Mouse (Mus musculus): ENCODE measurements around the gene Aldh1a3. TPM values are rescaled to one million over a fixed set of nuclear protein-coding genes. Genes with fewer than 3 reads are reported as not detected.
A peak's percentile ranks its signal among the peaks of the same experiment; 100 is the strongest.

Gene Aldh1a3
- polyA plus RNA-seq, 1 experiment from 2014 or later, result 30.4 TPM

DNA sequence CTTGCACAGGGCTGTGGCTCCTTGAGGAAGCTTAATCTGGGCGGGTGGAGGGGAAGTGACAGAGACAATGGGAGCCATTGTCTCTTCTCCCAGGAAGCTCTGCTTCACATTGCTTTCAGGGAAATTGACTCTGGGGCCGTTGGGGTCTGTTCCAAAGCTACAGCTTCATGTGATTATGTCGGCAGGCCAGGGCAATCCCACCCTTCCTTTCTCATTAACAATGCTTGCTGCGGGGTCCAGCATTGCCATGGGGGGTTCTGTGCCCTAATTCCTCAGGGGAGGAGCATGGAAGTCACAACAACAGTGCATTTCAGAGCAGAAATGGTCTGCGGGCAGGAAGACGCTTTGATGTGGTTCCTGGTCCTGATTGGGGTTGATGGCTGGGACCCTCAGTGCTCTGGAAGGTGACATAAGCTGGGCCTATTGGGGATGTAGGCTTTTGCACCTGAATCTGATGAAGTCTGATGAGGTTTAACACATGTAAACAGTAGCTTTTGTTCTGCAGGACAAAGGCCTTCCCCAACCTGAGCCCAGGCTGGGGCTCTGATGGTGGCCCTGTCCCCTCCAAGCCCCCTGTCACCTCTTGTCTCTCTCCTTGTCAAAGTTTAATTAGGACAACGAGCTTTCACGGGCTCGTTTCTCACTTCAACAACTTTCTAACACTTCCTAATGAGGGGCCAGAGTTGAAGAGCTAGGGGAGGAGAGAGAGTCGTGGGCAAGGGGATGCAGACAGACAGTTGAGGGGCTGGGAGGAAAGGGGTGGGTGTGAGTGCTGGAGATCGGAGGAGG is 18.0 kb upstream of the Aldh1a3 start:
- WGBS, result 14% methylated on average over 11 of the region's 11 CpGs
- Histone ChIP-seq H3K4me3 (no peak overlapping the region), H3K27ac (peak overlapping the region; percentile 66), H3K27me3 (ENCODE audit: poor library complexity, severe bottlenecking) (peaks cover 38% of the 10 kb centered on the region), H3K36me3 (replicated peaks) (no peaks in the 10 kb centered on the region), H3K9me3 (no peaks in the 10 kb centered on the region), H3K4me1 (peaks cover 43% of the 10 kb centered on the region)
- DNase-seq (ENCODE audit: extremely low spot score, low spot score), result no peak

DNA sequence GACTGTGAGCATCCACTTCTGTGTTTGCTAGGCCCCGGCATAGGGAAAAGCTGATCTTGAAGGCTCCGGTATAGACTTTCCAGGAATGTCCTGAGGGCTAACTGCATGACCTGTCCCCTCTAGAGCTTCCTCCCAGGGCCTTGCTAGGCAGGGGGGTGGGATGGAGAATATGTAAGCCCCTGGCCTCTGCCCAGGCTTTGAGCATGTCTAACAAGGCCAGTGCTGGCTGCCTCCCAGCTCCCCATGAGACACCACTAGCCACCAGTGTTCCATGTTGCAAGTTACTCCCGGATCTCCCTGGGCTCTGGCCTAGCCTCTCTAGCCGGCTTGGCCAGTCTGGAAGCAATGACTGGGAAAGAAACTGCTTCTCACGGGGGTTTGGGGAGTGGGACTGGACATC is 17.4 kb upstream of the Aldh1a3 start:
- Histone ChIP-seq H3K4me3 (no peak overlapping the region), H3K9me3 (no peaks in the 10 kb centered on the region), H3K36me3 (replicated peaks) (no peaks in the 10 kb centered on the region), H3K4me1 (peaks cover 37% of the 10 kb centered on the region), H3K27ac (peak overlapping the region; percentile 66), H3K27me3 (ENCODE audit: poor library complexity, severe bottlenecking) (peaks cover 38% of the 10 kb centered on the region)
- 46% methylated on average over 5 of the region's 5 CpGs for WGBS
- no peak for DNase-seq (ENCODE audit: extremely low spot score, low spot score)

DNA sequence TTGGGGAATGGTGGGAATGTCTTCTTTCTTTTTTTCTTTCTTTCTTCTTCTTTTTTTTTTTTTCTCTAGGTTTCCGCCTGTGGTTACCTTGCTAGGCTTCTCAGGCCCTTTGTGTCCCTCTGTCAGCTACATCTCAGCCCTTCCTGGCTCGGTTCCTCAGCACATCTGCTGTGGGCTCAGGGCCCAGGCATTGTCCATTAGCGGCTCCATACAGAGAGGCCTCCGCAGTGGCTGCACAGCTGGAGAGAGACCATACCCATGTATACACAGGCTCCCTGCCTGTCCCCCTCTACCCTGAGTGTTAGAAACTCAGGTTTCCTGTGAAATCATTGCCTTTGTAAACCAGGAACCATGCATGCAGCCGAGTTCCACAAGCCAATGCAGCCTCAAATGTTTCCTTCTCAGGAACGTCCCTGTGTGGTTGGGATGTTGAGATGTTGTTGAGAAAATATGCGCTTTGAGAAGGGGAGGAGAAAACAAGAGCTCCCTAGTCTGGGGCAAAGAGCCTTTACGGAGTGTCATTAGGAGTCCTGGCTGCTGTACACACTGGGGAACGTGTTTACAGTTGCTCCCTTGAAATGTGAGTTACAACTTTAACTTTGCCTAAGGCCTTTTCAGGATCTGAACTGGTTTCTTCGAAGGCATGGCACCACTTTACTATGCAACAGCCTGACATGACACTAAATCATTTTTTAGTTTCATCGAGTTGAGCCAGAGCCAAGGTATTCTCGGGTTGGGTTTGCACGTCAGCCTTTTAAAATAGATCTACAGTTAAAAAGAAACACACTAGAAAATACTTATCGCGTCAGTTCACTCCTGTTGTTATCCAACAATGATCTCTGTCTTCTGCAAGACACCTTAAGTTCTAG is 15.4 kb upstream of the Aldh1a3 start:
- Histone ChIP-seq H3K27me3 (ENCODE audit: poor library complexity, severe bottlenecking) (peaks cover 27% of the 10 kb centered on the region; the same call in 1 of the 2 replicates), H3K4me3 (no peak overlapping the region), H3K36me3 (replicated peaks) (no peaks in the 10 kb centered on the region), H3K27ac (no peak overlapping the region), H3K4me1 (peaks cover 32% of the 10 kb centered on the region), H3K9me3 (no peaks in the 10 kb centered on the region)
- 72% methylated on average over 15 of the region's 15 CpGs for WGBS
- DNase-seq (ENCODE audit: extremely low spot score, low spot score), result no peak

DNA sequence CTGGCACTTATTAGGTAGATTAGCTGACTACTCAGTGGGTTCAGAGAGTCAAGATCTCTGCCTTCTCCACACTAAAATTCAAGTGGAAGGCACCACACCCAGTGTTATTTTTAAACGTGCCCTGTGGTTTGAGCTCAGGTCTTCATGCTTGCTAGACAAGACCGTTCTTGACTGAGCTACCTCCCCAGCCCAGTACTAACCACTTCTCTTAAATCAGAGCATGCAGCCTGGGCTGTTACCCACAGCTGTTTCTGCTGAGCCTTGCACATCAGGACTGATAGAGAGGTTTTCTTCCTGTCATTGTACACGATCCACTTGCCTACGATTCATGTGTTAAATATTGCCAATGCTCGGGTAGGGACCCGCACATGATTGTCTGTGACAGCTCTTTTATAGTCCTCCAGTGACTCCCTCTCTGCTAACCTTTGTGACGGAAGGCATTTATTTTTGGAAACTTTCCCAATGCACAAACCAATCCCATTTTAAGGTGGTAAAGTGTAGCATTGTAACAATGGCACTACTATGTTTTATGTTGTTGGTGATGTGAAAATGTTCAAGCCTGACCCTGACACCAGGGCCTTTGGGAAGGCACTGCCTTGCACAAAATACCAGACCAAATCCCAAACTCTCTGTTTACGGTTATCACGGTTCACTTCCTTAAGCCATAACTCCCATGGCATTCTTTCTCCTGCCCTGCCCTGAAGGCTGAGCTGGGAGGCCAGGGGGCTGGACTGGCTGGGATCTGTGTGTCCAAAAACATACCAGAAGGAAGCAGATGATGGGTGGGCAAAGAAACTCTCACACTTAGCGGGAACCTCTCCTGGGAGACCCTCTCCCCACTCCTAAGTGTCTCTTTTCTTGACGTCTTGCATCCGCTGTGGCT is 11.7 kb upstream of the Aldh1a3 start:
- 78% methylated on average over 12 of the region's 12 CpGs for WGBS
- H3K27me3 ChIP-seq (ENCODE audit: poor library complexity, severe bottlenecking), result peaks cover 18% of the 10 kb centered on the region; the same call in 1 of the 2 replicates
- DNase-seq (ENCODE audit: extremely low spot score, low spot score), result no peak
- H3K4me3 ChIP-seq, result no peak overlapping the region
- H3K4me1 ChIP-seq, result peaks cover 14% of the 10 kb centered on the region
- no peaks in the 10 kb centered on the region for H3K9me3 ChIP-seq
- no peaks in the 10 kb centered on the region for H3K36me3 ChIP-seq (replicated peaks)
- 0 out of 2 replicates have a peak overlapping the region, but pooled peaks have one; percentile 5 for H3K27ac ChIP-seq

DNA sequence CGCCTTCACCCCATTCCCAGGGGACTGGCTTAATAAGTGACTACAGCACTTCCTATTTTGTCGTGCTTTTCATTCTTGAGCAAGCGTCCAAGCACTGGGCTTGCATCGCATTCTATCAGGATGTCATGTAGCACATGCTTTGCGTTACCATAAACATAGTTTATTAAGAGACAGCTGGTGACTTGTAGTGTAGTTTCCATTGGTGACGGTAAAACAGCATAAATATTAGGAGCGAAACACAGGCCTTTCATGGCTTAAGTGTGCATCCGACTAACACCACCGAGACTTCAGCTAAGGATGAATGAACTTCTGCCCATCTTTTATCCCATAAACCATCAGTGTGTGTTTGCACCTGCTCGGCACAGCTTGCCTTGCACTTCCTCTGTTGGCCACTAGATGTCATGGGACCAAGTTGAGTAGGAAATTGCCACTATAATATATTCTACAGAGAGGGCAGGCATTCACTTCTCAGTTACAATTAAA is 7.2 kb upstream of the Aldh1a3 start:
- WGBS, result 53% methylated on average over 10 of the region's 10 CpGs
- Histone ChIP-seq H3K9me3 (no peaks in the 10 kb centered on the region), H3K27me3 (ENCODE audit: poor library complexity, severe bottlenecking) (peaks cover 12% of the 10 kb centered on the region), H3K4me1 (peaks cover 8% of the 10 kb centered on the region), H3K27ac (no peak overlapping the region), H3K36me3 (replicated peaks) (no peaks in the 10 kb centered on the region), H3K4me3 (no peak overlapping the region)
- DNase-seq (ENCODE audit: extremely low spot score, low spot score), result peak; percentile 52

DNA sequence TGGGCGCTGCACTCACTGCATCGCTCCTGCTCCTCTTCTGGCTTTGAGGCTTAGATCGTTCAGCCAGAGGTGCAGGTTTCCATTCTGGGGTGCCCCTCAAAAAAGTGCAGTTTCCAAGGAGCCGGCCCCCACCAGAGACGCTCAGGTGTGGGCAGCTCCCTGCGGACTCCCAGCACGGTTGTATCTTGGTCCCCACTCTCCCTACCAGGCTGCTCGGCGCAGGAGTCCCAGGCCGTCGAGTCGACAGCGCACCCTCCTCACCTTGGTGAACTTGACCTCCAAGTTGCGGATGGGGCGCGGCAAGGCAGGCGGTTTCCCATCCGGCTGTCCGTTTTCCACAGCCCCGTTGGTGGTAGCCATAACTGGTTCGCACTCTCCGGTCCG is 272 bp downstream of the Aldh1a3 start:
- H3K27ac ChIP-seq, result peak overlapping the region; percentile 35; the same call in 1 of the 2 replicates
- under 1% methylated on average over 23 of the region's 23 CpGs for WGBS
- H3K36me3 ChIP-seq (replicated peaks), result no peaks in the 10 kb centered on the region

DNA sequence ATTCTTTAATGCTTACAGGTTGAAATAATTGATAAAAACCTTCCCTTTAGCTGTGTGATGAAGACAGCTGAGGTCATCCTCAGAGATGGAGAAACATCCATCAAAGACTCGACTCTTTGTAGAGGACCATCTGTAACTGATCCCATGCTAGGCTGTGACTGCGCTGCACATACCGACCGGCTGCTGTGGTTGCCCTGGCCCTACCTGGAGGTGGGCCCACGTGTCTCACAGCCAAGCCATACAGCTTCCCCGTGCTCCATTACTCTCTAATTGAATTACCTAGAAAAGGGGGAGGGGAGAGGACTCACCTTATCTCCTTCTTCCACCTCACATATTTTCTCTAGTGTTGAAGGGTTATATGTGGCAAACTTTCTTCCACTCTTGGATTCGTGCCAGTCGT is 5.4 kb downstream of the Aldh1a3 start:
- H3K9me3 ChIP-seq, result no peaks in the 10 kb centered on the region
- H3K27me3 ChIP-seq (ENCODE audit: poor library complexity, severe bottlenecking), result peaks cover 73% of the 10 kb centered on the region
- WGBS, result 82% methylated on average over 8 of the region's 8 CpGs
- no peak for DNase-seq (ENCODE audit: extremely low spot score, low spot score)
- peaks cover 21% of the 10 kb centered on the region for H3K4me1 ChIP-seq
- no peak overlapping the region for H3K4me3 ChIP-seq
- no peaks in the 10 kb centered on the region for H3K36me3 ChIP-seq (replicated peaks)
- no peak overlapping the region for H3K27ac ChIP-seq

More for the DNA sequence above, 272 bp downstream of the Aldh1a3 start:
- peak overlapping the region; percentile 60 for H3K4me3 ChIP-seq
- peaks cover 24% of the 10 kb centered on the region for H3K4me1 ChIP-seq
- H3K27me3 ChIP-seq (ENCODE audit: poor library complexity, severe bottlenecking), result peaks cover 83% of the 10 kb centered on the region
- DNase-seq (ENCODE audit: extremely low spot score, low spot score), result no peak
- no peaks in the 10 kb centered on the region for H3K9me3 ChIP-seq

DNA sequence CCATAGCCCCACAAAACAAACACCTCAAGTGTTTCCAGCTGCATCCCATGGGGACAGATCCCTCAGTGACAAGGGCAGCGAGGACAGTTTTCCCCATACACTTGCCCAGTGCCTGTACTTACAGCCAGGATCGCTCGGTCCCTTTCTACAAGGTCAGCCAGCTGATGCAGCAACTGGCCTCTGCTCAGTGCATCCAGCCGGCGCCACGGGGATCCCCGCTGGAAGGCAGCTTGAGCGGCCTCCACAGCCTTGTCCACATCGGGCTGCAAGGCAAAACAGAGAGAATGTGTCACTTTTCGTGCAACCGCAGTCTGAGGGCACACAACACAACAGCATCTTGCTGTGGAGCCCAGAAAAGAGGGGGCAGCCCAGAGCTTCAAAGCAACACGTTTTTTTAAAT is 8.3 kb downstream of the Aldh1a3 start:
- DNase-seq (ENCODE audit: extremely low spot score, low spot score), result no peak
- Histone ChIP-seq H3K27ac (no peak overlapping the region), H3K36me3 (replicated peaks) (no peaks in the 10 kb centered on the region), H3K27me3 (ENCODE audit: poor library complexity, severe bottlenecking) (peaks cover 43% of the 10 kb centered on the region), H3K9me3 (no peaks in the 10 kb centered on the region), H3K4me3 (no peak overlapping the region), H3K4me1 (peaks cover 12% of the 10 kb centered on the region; the same call in 1 of the 2 replicates)
- WGBS, result 53% methylated on average over 12 of the region's 12 CpGs

DNA sequence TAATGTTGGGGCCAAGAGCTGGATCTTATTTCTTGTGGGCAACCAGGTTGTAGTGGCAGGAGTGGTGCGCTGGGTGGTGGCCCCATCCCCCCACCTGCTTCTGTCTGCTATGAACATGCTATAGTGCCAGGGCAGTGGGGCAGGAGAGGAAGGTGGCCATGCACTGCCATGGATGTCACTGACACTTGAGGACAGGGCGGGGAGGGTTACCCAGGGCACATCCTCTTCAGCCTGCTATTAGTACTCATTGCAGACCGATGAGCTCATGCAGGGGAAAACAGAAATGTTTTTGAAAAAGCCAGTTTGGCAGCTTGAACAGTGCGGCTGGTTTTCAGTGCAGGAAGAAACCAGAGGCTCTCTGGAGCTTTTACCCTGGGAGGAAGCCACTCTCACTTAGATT is 10.5 kb downstream of the Aldh1a3 start:
- WGBS, result 91% methylated on average over 4 of the region's 4 CpGs
- H3K4me1 ChIP-seq, result peaks cover 8% of the 10 kb centered on the region; the same call in 1 of the 2 replicates
- no peaks in the 10 kb centered on the region for H3K9me3 ChIP-seq
- H3K36me3 ChIP-seq (replicated peaks), result no peaks in the 10 kb centered on the region
- H3K27me3 ChIP-seq (ENCODE audit: poor library complexity, severe bottlenecking), result peaks cover 25% of the 10 kb centered on the region
- H3K27ac ChIP-seq, result no peak overlapping the region
- H3K4me3 ChIP-seq, result no peak overlapping the region
- DNase-seq (ENCODE audit: extremely low spot score, low spot score), result no peak

DNA sequence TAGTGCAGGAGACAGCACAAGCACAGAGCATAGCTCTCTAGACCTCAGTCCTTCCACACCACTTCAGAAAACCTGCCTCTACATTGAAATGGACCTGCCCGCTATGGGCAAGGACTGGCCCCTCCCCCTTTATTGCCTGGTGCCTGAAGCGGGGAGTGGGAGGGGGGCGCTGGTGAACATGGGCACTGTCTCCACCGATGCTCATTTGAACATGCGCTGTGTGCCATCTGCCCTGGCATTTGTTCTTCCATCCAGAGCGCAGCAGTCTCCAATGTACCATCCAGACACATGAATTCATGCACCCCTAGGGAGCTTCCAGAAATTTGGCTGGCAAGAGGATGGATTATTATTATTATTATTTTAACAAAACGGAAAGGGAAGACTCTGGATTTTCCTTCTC is 14.2 kb downstream of the Aldh1a3 start:
- no peak overlapping the region for H3K4me3 ChIP-seq
- H3K36me3 ChIP-seq (replicated peaks), result no peaks in the 10 kb centered on the region
- DNase-seq (ENCODE audit: extremely low spot score, low spot score), result no peak
- no peak overlapping the region for H3K27ac ChIP-seq
- H3K27me3 ChIP-seq (ENCODE audit: poor library complexity, severe bottlenecking), result no peaks in the 10 kb centered on the region
- H3K9me3 ChIP-seq, result no peaks in the 10 kb centered on the region
- H3K4me1 ChIP-seq, result 0 out of 2 replicates have a peak, but pooled peaks cover 8% of the 10 kb centered on the region
- 89% methylated on average over 7 of the region's 7 CpGs for WGBS

DNA sequence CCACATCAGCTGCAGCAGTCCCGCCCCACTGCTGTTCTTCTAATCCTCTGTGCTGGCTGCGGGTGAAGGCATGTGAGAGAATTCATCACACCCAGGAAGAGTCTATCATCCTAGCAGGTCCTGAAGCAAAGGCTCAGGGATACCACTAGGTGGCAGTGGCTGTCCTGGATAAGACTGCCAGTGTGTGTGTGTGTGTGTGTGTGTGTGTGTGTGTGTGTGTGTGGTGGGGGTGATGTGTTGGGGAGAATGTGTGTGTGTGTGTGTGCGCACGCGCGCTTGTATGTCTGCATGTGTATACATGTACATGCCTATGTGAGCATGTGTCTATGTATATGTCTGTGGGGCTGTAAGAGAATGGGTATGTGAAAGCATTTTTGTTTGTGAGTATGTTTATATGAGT is 17.9 kb downstream of the Aldh1a3 start:
- peak; percentile 41 for DNase-seq (ENCODE audit: extremely low spot score, low spot score)
- Histone ChIP-seq H3K27ac (no peak overlapping the region), H3K4me1 (peaks cover 12% of the 10 kb centered on the region; the same call in 1 of the 2 replicates), H3K27me3 (ENCODE audit: poor library complexity, severe bottlenecking) (no peaks in the 10 kb centered on the region), H3K4me3 (no peak overlapping the region), H3K9me3 (no peaks in the 10 kb centered on the region), H3K36me3 (replicated peaks) (no peaks in the 10 kb centered on the region)
- WGBS, result 69% methylated on average over 6 of the region's 6 CpGs

DNA sequence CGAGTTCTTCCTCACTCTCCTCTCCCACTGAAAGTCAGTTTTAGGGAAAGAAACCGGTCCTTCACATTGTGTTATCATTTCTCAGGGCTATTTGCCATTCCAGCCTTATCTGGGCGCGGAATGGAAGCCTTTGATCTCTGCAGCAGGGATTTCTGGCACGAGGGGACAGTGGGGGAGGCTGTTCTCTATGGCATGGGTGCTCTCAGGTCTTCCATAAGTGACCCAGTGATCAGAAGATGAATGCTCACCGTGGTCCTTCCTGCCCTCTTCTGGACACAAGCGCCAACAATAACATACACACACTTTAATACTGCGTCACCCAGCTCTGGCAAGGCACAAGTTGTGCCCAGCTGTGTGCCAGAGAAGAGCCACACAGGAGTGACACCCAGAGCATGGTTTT is 20.3 kb downstream of the Aldh1a3 start:
- WGBS, result 82% methylated on average over 8 of the region's 8 CpGs
- no peak for DNase-seq (ENCODE audit: extremely low spot score, low spot score)
- no peaks in the 10 kb centered on the region for H3K9me3 ChIP-seq
- no peaks in the 10 kb centered on the region for H3K27me3 ChIP-seq (ENCODE audit: poor library complexity, severe bottlenecking)
- no peaks in the 10 kb centered on the region for H3K36me3 ChIP-seq (replicated peaks)
- H3K4me3 ChIP-seq, result no peak overlapping the region
- peaks cover 15% of the 10 kb centered on the region for H3K4me1 ChIP-seq
- no peak overlapping the region for H3K27ac ChIP-seq
